Mouse (Mus musculus) ES-Bruce4 (cell line): ENCODE measurements at regions not wholly inside any gene's neighbourhood (a gene's known extent, or its start where the extent isn't known, plus 50 kb on each side); places are given as distances from the start of the nearest gene placed in this dataset.

ENCODE experiments used
- H3K27ac ChIP-seq: 2 replicates; pipeline ENCODE4 v1.5.1; 2012; ENCODE audit warnings: low read length, inconsistent platforms; ENCODE audit not compliant: insufficient read depth
- H3K27me3 ChIP-seq: 2 replicates; pipeline ENCODE4 v1.6.1; 2012; ENCODE audit warnings: mild to moderate bottlenecking, low read length, inconsistent platforms; ENCODE audit not compliant: control insufficient read depth, poor library complexity, insufficient read depth, severe bottlenecking
- H3K36me3 ChIP-seq: 2 replicates; pipeline ENCODE4 v1.6.1; 2012; ENCODE audit warnings: inconsistent platforms, mild to moderate bottlenecking, low read length, moderate library complexity; ENCODE audit not compliant: control insufficient read depth, poor library complexity, insufficient read depth, severe bottlenecking
- H3K4me1 ChIP-seq: one replicate; pipeline ENCODE4 v1.8.1; 2011; ENCODE audit warnings: low read length; ENCODE audit not compliant: control insufficient read depth, insufficient read depth
- H3K4me3 ChIP-seq: 2 replicates; pipeline ENCODE4 v1.5.1; 2011; ENCODE audit warnings: low read depth, mild to moderate bottlenecking, low read length
- H3K9ac ChIP-seq: 2 replicates; pipeline ENCODE4 v1.6.1; 2012; ENCODE audit warnings: low read depth, mild to moderate bottlenecking, inconsistent platforms; ENCODE audit not compliant: poor library complexity, severe bottlenecking
- H3K9me3 ChIP-seq: replicated peaks from 2 replicates; pipeline ENCODE4 v1.6.1; 2012; ENCODE audit warnings: mild to moderate bottlenecking, low read length, inconsistent platforms; ENCODE audit not compliant: control insufficient read depth, poor library complexity, insufficient read depth, severe bottlenecking
- CTCF ChIP-seq: IDR thresholded peaks from one replicate; pipeline ENCODE4 v1.8.1; 2011; ENCODE audit warnings: low read depth, low read length
- EP300 ChIP-seq: IDR thresholded peaks from 2 replicates; pipeline ENCODE4 v1.6.1; 2011; ENCODE audit warnings: low read depth, low read length; ENCODE audit not compliant: insufficient read depth
- POLR2A ChIP-seq: IDR thresholded peaks from one replicate; pipeline ENCODE4 v1.8.1; 2011; ENCODE audit warnings: low read length; ENCODE audit not compliant: insufficient read depth

GRCm38 (mm10) chr4:84127380-84127779 is 547.7 kb downstream of the Bnc2 start:
- Histone ChIP-seq H3K4me1 (no peaks in the 10 kb centered on the region), H3K4me3 (no peak overlapping the region), H3K9me3 (no peaks in the 10 kb centered on the region), H3K36me3 (no peaks in the 10 kb centered on the region), H3K27me3 (no peaks in the 10 kb centered on the region), H3K9ac (no peak overlapping the region), H3K27ac (no peak overlapping the region)
- TF ChIP-seq CTCF (no peak), EP300 (no peak), POLR2A (no peak)

- no peaks in the 10 kb centered on the region for H3K4me1 ChIP-seq
- H3K27me3 ChIP-seq = no peaks in the 10 kb centered on the region
- TF ChIP-seq EP300 (no peak), POLR2A (no peak), CTCF (no peak)
- H3K36me3 ChIP-seq = no peaks in the 10 kb centered on the region
- H3K9ac ChIP-seq = no peak overlapping the region
- no peak overlapping the region for H3K4me3 ChIP-seq
- H3K27ac ChIP-seq = no peak overlapping the region
- H3K9me3 ChIP-seq = no peaks in the 10 kb centered on the region
Observed at GRCm38 (mm10) chr4:84130840-84131547, 544.1 kb downstream of the Bnc2 start.

GRCm38 (mm10) chr4:84135740-84136139 is 539.3 kb downstream of the Bnc2 start:
- Histone ChIP-seq H3K9ac (no peak overlapping the region), H3K4me3 (no peak overlapping the region), H3K36me3 (no peaks in the 10 kb centered on the region), H3K9me3 (no peaks in the 10 kb centered on the region), H3K4me1 (no peaks in the 10 kb centered on the region), H3K27ac (no peak overlapping the region), H3K27me3 (no peaks in the 10 kb centered on the region)
- TF ChIP-seq EP300 = no peak
- TF ChIP-seq POLR2A = no peak
- TF ChIP-seq CTCF = no peak

GRCm38 (mm10) chr4:84137171-84137919 is 537.7 kb downstream of the Bnc2 start:
- Histone ChIP-seq H3K27me3 (no peaks in the 10 kb centered on the region), H3K36me3 (no peaks in the 10 kb centered on the region), H3K4me1 (no peaks in the 10 kb centered on the region), H3K27ac (no peak overlapping the region), H3K9me3 (no peaks in the 10 kb centered on the region), H3K4me3 (no peak overlapping the region), H3K9ac (no peak overlapping the region)
- TF ChIP-seq CTCF = no peak
- no peak for TF ChIP-seq POLR2A
- no peak for TF ChIP-seq EP300

GRCm38 (mm10) chr4:84149149-84150050 is 525.7 kb downstream of the Bnc2 start:
- TF ChIP-seq EP300 = no peak
- no peak overlapping the region for H3K9ac ChIP-seq
- no peaks in the 10 kb centered on the region for H3K9me3 ChIP-seq
- no peak overlapping the region for H3K27ac ChIP-seq
- H3K4me1 ChIP-seq = no peaks in the 10 kb centered on the region
- no peak overlapping the region for H3K4me3 ChIP-seq
- H3K36me3 ChIP-seq = no peaks in the 10 kb centered on the region
- no peaks in the 10 kb centered on the region for H3K27me3 ChIP-seq
